Mouse (Mus musculus): ENCODE data around the gene Ptar1. TPM values are rescaled to one million over a fixed set of nuclear protein-coding genes. Genes with fewer than 3 reads are reported as not detected.
A peak's percentile ranks its signal among the peaks of the same experiment; 100 is the strongest.

The Ptar1 gene
- polyA plus RNA-seq, 2 experiments = 5.5 to 5.6 TPM

GRCm38 (mm10) chr19:23698366-23698765 is 11.1 kb downstream of the Ptar1 start:
- Histone ChIP-seq H3K9me3 (ENCODE audit: control insufficient read depth, low read length) (no peaks in the 10 kb centered on the region), H3K4me2 (replicated peaks; ENCODE audit: low read depth, low read length, severe bottlenecking) (no peak overlapping the region), H3K27me3 (ENCODE audit: control insufficient read depth, insufficient read depth, low read length) (no peaks in the 10 kb centered on the region), H3K4me1 (ENCODE audit: control insufficient read depth, insufficient read depth, low read length) (no peaks in the 10 kb centered on the region), H3K36me3 (ENCODE audit: control insufficient read depth, insufficient read depth, low read length) (peaks cover 55% of the 10 kb centered on the region), H3K9ac (ENCODE audit: low read depth, low read length, severe bottlenecking) (no peak overlapping the region), H3K4me3 (replicated peaks; ENCODE audit: low read length) (no peak overlapping the region), H3K27ac (replicated peaks; ENCODE audit: low read depth, low read length) (no peak overlapping the region)
- TF ChIP-seq POLR2A (IDR thresholded peaks at IDR 0.05; ENCODE audit: borderline replicate concordance, extremely low read depth, insufficient read depth, insufficient read length) = no peak
- WGBS = 86% methylated on average over 7 of the region's 7 CpGs
- DNase-seq (ENCODE audit: low spot score) = no peak
- no peak for ATAC-seq (ENCODE audit: low FRiP score, low read depth)

- H3K36me3 ChIP-seq (ENCODE audit: control insufficient read depth, insufficient read depth, low read length) = peaks cover 58% of the 10 kb centered on the region
- DNase-seq (ENCODE audit: low spot score) = no peak
- no peaks in the 10 kb centered on the region for H3K4me1 ChIP-seq (ENCODE audit: control insufficient read depth, insufficient read depth, low read length)
- WGBS = 88% methylated on average over 4 of the region's 4 CpGs
- H3K4me3 ChIP-seq (replicated peaks; ENCODE audit: low read length) = no peak overlapping the region
- no peaks in the 10 kb centered on the region for H3K9me3 ChIP-seq (ENCODE audit: control insufficient read depth, low read length)
- no peak for ATAC-seq (ENCODE audit: low FRiP score, low read depth)
- H3K9ac ChIP-seq (ENCODE audit: low read depth, low read length, severe bottlenecking) = no peak overlapping the region
- no peaks in the 10 kb centered on the region for H3K27me3 ChIP-seq (ENCODE audit: control insufficient read depth, insufficient read depth, low read length)
- H3K4me2 ChIP-seq (replicated peaks; ENCODE audit: low read depth, low read length, severe bottlenecking) = no peak overlapping the region
- H3K27ac ChIP-seq (replicated peaks; ENCODE audit: low read depth, low read length) = no peak overlapping the region
- no peak for TF ChIP-seq POLR2A (IDR thresholded peaks at IDR 0.05; ENCODE audit: borderline replicate concordance, extremely low read depth, insufficient read depth, insufficient read length)
These were observed 11.9 kb downstream of the Ptar1 start for GRCm38 (mm10) chr19:23699131-23699530.

DNA sequence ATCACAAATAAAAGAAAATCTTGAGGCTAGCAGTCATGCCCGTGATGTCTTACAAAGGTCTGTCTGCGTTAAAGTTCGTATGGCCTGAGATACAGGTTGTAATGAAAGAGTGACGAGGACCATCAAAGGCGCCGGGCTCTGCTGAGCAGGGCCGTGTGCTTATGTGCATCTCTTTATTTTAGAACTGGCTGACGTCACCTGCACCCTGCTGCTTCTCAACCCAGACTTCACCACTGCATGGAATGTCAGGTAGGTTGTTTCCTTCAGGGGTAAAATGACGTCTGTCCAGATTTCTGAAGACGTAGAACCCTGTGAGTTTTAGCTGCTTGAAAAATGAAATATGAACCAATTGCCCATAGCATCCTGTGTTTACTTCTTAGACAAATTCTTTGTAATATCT is 15.7 kb downstream of the Ptar1 start:
- H3K36me3 ChIP-seq (ENCODE audit: control insufficient read depth, insufficient read depth, low read length) = peaks cover 53% of the 10 kb centered on the region
- H3K4me1 ChIP-seq (ENCODE audit: control insufficient read depth, insufficient read depth, low read length) = no peaks in the 10 kb centered on the region
- no peak for ATAC-seq (ENCODE audit: low FRiP score, low read depth)
- no peak for TF ChIP-seq POLR2A (IDR thresholded peaks at IDR 0.05; ENCODE audit: borderline replicate concordance, extremely low read depth, insufficient read depth, insufficient read length)
- no peak for DNase-seq (ENCODE audit: low spot score)
- H3K27ac ChIP-seq (replicated peaks; ENCODE audit: low read depth, low read length) = no peak overlapping the region
- H3K27me3 ChIP-seq (ENCODE audit: control insufficient read depth, insufficient read depth, low read length) = no peaks in the 10 kb centered on the region
- WGBS = 78% methylated on average over 10 of the region's 10 CpGs
- no peaks in the 10 kb centered on the region for H3K9me3 ChIP-seq (ENCODE audit: control insufficient read depth, low read length)
- H3K4me3 ChIP-seq (replicated peaks; ENCODE audit: low read length) = no peak overlapping the region
- H3K9ac ChIP-seq (ENCODE audit: low read depth, low read length, severe bottlenecking) = no peak overlapping the region
- H3K4me2 ChIP-seq (replicated peaks; ENCODE audit: low read depth, low read length, severe bottlenecking) = no peak overlapping the region

- ATAC-seq (ENCODE audit: low FRiP score, low read depth) (no peak), DNase-seq (ENCODE audit: low spot score) (no peak)
- peaks cover 55% of the 10 kb centered on the region for H3K36me3 ChIP-seq (ENCODE audit: control insufficient read depth, insufficient read depth, low read length)
- H3K27me3 ChIP-seq (ENCODE audit: control insufficient read depth, insufficient read depth, low read length) = no peaks in the 10 kb centered on the region
- H3K27ac ChIP-seq (replicated peaks; ENCODE audit: low read depth, low read length) = no peak overlapping the region
- H3K4me2 ChIP-seq (replicated peaks; ENCODE audit: low read depth, low read length, severe bottlenecking) = no peak overlapping the region
- no peaks in the 10 kb centered on the region for H3K4me1 ChIP-seq (ENCODE audit: control insufficient read depth, insufficient read depth, low read length)
- TF ChIP-seq POLR2A (IDR thresholded peaks at IDR 0.05; ENCODE audit: borderline replicate concordance, extremely low read depth, insufficient read depth, insufficient read length) = no peak
- no peak overlapping the region for H3K4me3 ChIP-seq (replicated peaks; ENCODE audit: low read length)
- 90% methylated on average over 5 of the region's 5 CpGs for WGBS
- no peak overlapping the region for H3K9ac ChIP-seq (ENCODE audit: low read depth, low read length, severe bottlenecking)
- H3K9me3 ChIP-seq (ENCODE audit: control insufficient read depth, low read length) = no peaks in the 10 kb centered on the region
These were observed 18.2 kb downstream of the Ptar1 start for GRCm38 (mm10) chr19:23705383-23705782.

DNA sequence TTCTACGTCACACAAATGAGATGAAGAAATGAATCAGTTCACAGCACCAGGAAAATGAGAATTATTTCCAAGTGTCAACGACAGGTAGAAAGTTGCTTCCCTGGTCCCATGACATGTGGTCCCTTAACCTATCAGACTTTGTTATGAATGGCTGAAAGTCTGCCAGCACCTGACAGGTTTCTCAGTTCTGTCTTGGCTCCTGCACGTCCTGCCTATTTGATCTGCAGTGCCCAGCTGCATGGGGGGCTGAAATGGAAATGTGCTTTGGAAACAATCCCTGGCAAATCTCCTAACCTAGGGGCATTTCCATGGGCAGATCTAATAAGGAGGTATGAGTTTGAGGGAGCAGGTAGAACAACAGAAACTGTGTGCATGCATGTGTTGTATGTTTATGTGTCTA is 59.3 kb downstream of the Ptar1 start:
- ATAC-seq (ENCODE audit: low FRiP score, low read depth) (no peak), DNase-seq (ENCODE audit: low spot score) (no peak)
- TF ChIP-seq POLR2A (IDR thresholded peaks at IDR 0.05; ENCODE audit: borderline replicate concordance, extremely low read depth, insufficient read depth, insufficient read length) = no peak
- Histone ChIP-seq H3K4me2 (replicated peaks; ENCODE audit: low read depth, low read length, severe bottlenecking) (no peak overlapping the region), H3K36me3 (ENCODE audit: control insufficient read depth, insufficient read depth, low read length) (no peaks in the 10 kb centered on the region), H3K27ac (replicated peaks; ENCODE audit: low read depth, low read length) (no peak overlapping the region), H3K4me1 (ENCODE audit: control insufficient read depth, insufficient read depth, low read length) (no peaks in the 10 kb centered on the region), H3K9ac (ENCODE audit: low read depth, low read length, severe bottlenecking) (no peak overlapping the region), H3K9me3 (ENCODE audit: control insufficient read depth, low read length) (no peaks in the 10 kb centered on the region), H3K4me3 (replicated peaks; ENCODE audit: low read length) (no peak overlapping the region), H3K27me3 (ENCODE audit: control insufficient read depth, insufficient read depth, low read length) (no peaks in the 10 kb centered on the region)
- WGBS = 68% methylated on average over 3 of the region's 3 CpGs

- TF ChIP-seq POLR2A (IDR thresholded peaks at IDR 0.05; ENCODE audit: borderline replicate concordance, extremely low read depth, insufficient read depth, insufficient read length) = no peak
- Histone ChIP-seq H3K36me3 (ENCODE audit: control insufficient read depth, insufficient read depth, low read length) (no peaks in the 10 kb centered on the region), H3K27ac (replicated peaks; ENCODE audit: low read depth, low read length) (no peak overlapping the region), H3K4me3 (replicated peaks; ENCODE audit: low read length) (no peak overlapping the region), H3K27me3 (ENCODE audit: control insufficient read depth, insufficient read depth, low read length) (peaks cover 9% of the 10 kb centered on the region), H3K4me1 (ENCODE audit: control insufficient read depth, insufficient read depth, low read length) (peaks cover 5% of the 10 kb centered on the region; the same call in 1 of the 2 replicates), H3K9me3 (ENCODE audit: control insufficient read depth, low read length) (no peaks in the 10 kb centered on the region), H3K9ac (ENCODE audit: low read depth, low read length, severe bottlenecking) (no peak overlapping the region), H3K4me2 (replicated peaks; ENCODE audit: low read depth, low read length, severe bottlenecking) (0 out of 2 replicates have a peak overlapping the region, but pooled peaks have one; percentile 19)
- ATAC-seq (ENCODE audit: low FRiP score, low read depth) (no peak), DNase-seq (ENCODE audit: low spot score) (no peak)
- 7% methylated on average over 7 of the region's 7 CpGs for WGBS
These were observed 69.8 kb downstream of the Ptar1 start for GRCm38 (mm10) chr19:23757011-23757410.
